23 mouse cellular contexts compared by ENCODE assay signal in genomic region chr15:98039682-98040081, GRCm38 (mm10). TPM values are rescaled to one million over a fixed set of nuclear protein-coding genes. Genes with fewer than 3 reads are reported as not detected.
A peak's percentile ranks its signal among the peaks of the same experiment; 100 is the strongest.
DNase-seq lines count a peak whose midpoint lies in the region; TF ChIP-seq lines count a peak whose summit lies in the region.
"Had no signal": no experiment of that assay in that cellular context is flagged by ENCODE, and none has a peak within 500 bp of the region (broad histone marks: within the 10 kb centered on the region; RNA-seq: fewer than 3 reads in every experiment).

No protein-coding gene starts in this region.

- H3K9ac ChIP-seq in CH12.LX (ENCODE audit: insufficient read depth, low read depth), result no peak overlapping the region
- no peak overlapping the region for H3K9ac ChIP-seq in MEL (ENCODE audit: control insufficient read depth, low read depth, low read length, poor library complexity, severe bottlenecking)
- H3K9ac ChIP-seq: forebrain, embryonic 13.5 days; heart, embryonic 13.5 days; hindbrain, embryonic 12.5 days; hindbrain, embryonic 15.5 days had no signal

- in situ Hi-C loops in CH12.LX (cut with MboI; ENCODE audit: low pct_ligation_motif_present, low pct_unique_long_range_greater_than_20kb, low sequenced_read_pairs), result no loop called here

- WGBS in heart, embryonic 10.5 days, result 84% methylated on average over 10 of the region's 10 CpGs

- H3K79me2 ChIP-seq in CH12.LX (replicated peaks; ENCODE audit: control insufficient read depth, extremely low read depth, insufficient read depth, poor library complexity, severe bottlenecking) (no peaks in the 10 kb centered on the region), MEL (ENCODE audit: control insufficient read depth, insufficient read depth, low read length, poor library complexity) (no peaks in the 10 kb centered on the region)

- H3K9me3 ChIP-seq in heart, embryonic 10.5 days, result no peaks in the 10 kb centered on the region
- H3K9me3 ChIP-seq in CH12.LX (replicated peaks; ENCODE audit: low read length), result no peaks in the 10 kb centered on the region
- no peaks in the 10 kb centered on the region for H3K9me3 ChIP-seq in MEL (replicated peaks; ENCODE audit: insufficient read depth, low read length)
- H3K9me3 ChIP-seq: forebrain, embryonic 13.5 days; hindbrain, embryonic 12.5 days; hindbrain, embryonic 15.5 days had no signal

- H3K36me3 ChIP-seq in heart, embryonic 10.5 days, result peaks cover 87% of the 10 kb centered on the region
- peaks cover 63 to 95% of the 10 kb centered on the region in 2 experiments for H3K36me3 ChIP-seq in CH12.LX (replicated peaks in 1 of 2; ENCODE audit: control insufficient read depth in 1 of 2, insufficient read depth in 1 of 2, low read length in 1 of 2)
- peaks cover 0 to 25% of the 10 kb centered on the region in 2 experiments; a peak in 2 of 4 replicates for H3K36me3 ChIP-seq in MEL (ENCODE audit: control insufficient read depth in 1 of 2, insufficient read depth in 2 of 2, low read length in 2 of 2)

- H3K4me2 ChIP-seq in CH12.LX (ENCODE audit: insufficient read depth, low read depth, poor library complexity, severe bottlenecking), result no peak overlapping the region
- H3K4me2 ChIP-seq: forebrain, embryonic 13.5 days; heart, embryonic 13.5 days; hindbrain, embryonic 12.5 days; hindbrain, embryonic 15.5 days had no signal

- no peak for TF ChIP-seq EP300 in CH12.LX (IDR thresholded peaks at IDR 0.05; ENCODE audit: low read length)
- no peak for TF ChIP-seq EP300 in MEL (IDR thresholded peaks at IDR 0.05; ENCODE audit: low read depth in 1 of 2, low read length in 2 of 2)

- no peak overlapping the region for H3K4me3 ChIP-seq in heart, embryonic 10.5 days
- no peak overlapping the region for H3K4me3 ChIP-seq in CH12.LX (replicated peaks in 1 of 3; ENCODE audit: low read depth in 2 of 3, low read length in 2 of 3, poor library complexity in 1 of 3)
- no peak overlapping the region for H3K4me3 ChIP-seq in MEL (ENCODE audit: control insufficient read depth in 1 of 2, insufficient read depth in 1 of 2, low read depth in 2 of 2, low read length in 2 of 2)
- H3K4me3 ChIP-seq: forebrain, embryonic 10.5 days; forebrain, embryonic 13.5 days; heart, embryonic 13.5 days; hindbrain, embryonic 12.5 days; hindbrain, embryonic 15.5 days had no signal

- H3K4me1 ChIP-seq in heart, embryonic 10.5 days, result peaks cover 15% of the 10 kb centered on the region
- H3K4me1 ChIP-seq in CH12.LX (ENCODE audit: control insufficient read depth in 1 of 2, insufficient read depth in 2 of 2), result peaks cover 0 to 6% of the 10 kb centered on the region in 2 experiments; a peak in 2 of 4 replicates
- no peaks in the 10 kb centered on the region for H3K4me1 ChIP-seq in MEL (ENCODE audit: control insufficient read depth in 1 of 2, insufficient read depth in 2 of 2, low read length in 2 of 2)
- H3K4me1 ChIP-seq: hindbrain, embryonic 15.5 days had no signal

- TF ChIP-seq POLR2A in CH12.LX (IDR thresholded peaks at IDR 0.05; ENCODE audit: low read depth, low read length), result no peak
- TF ChIP-seq POLR2A in MEL (IDR thresholded peaks at IDR 0.05; ENCODE audit: control insufficient read depth in 1 of 2, insufficient read depth in 1 of 2, low read depth in 1 of 2, low read length in 2 of 2, poor library complexity in 1 of 2), result no peak

- TF ChIP-seq CTCF in CH12.LX (conservative IDR thresholded peaks at IDR 0.05 in 1 of 2, IDR thresholded peaks at IDR 0.05 in 1 of 2; ENCODE audit: low read depth in 2 of 2, low read length in 2 of 2), result no peak
- no peak for TF ChIP-seq CTCF in MEL (IDR thresholded peaks at IDR 0.05 in 2 of 3, conservative IDR thresholded peaks at IDR 0.05 in 1 of 3; ENCODE audit: control insufficient read depth in 1 of 3, insufficient read depth in 1 of 3, low read depth in 2 of 3, low read length in 3 of 3, poor library complexity in 1 of 3, severe bottlenecking in 1 of 3)

- dilution Hi-C loops in CH12.LX (cut with MboI; ENCODE audit: extremely low pct_ligation_motif_present, extremely low pct_unique_long_range_greater_than_20kb, low sequenced_read_pairs), result no loop called here

- TF ChIP-seq RAD21 in CH12.LX (IDR thresholded peaks at IDR 0.05; ENCODE audit: low read depth, low read length) (no peak), MEL (IDR thresholded peaks at IDR 0.05; ENCODE audit: low read depth, low read length) (no peak)

- no peaks in the 10 kb centered on the region for H3K27me3 ChIP-seq in heart, embryonic 10.5 days (ENCODE audit: insufficient read depth, poor library complexity, severe bottlenecking)
- no peaks in the 10 kb centered on the region for H3K27me3 ChIP-seq in CH12.LX (replicated peaks)
- no peaks in the 10 kb centered on the region for H3K27me3 ChIP-seq in MEL (ENCODE audit: control insufficient read depth in 1 of 2, insufficient read depth in 2 of 2, low read length in 2 of 2)
- H3K27me3 ChIP-seq: forebrain, embryonic 13.5 days; heart, embryonic 13.5 days; hindbrain, embryonic 12.5 days; hindbrain, embryonic 15.5 days; Patski had no signal

- DNase-seq in adrenal gland, postnatal 10 days, result peak; percentile 16
- no peak for DNase-seq in adrenal gland, postnatal 4 days (ENCODE audit: low spot score in 2 of 2)
- peak; percentile 71 for DNase-seq in heart, embryonic 10.5 days (ENCODE audit: low spot score)
- no peak for DNase-seq in heart, adult 18-20 months
- DNase-seq in CH12.LX (ENCODE audit: extremely low read depth) (no peak), MEL (ENCODE audit: low read depth, low spot score) (no peak)
- DNase-seq in retina, embryonic 14.5 days (ENCODE audit: low spot score), result no peak
- DNase-seq: cerebellum, adult 18-20 months; cerebellum, adult 9-10 months; cerebellum, postnatal 14 days; gastrocnemius, postnatal 10 days; gastrocnemius, postnatal 36 days; heart, postnatal 14 days; kidney, adult 2 months had no signal

- H3K27ac ChIP-seq in heart, embryonic 10.5 days, result no peak overlapping the region
- H3K27ac ChIP-seq in CH12.LX (ENCODE audit: insufficient read depth, low read depth) (0 out of 2 replicates have a peak overlapping the region, but pooled peaks have one; percentile 6), MEL (ENCODE audit: control insufficient read depth, low read depth, low read length) (no peak overlapping the region)
- H3K27ac ChIP-seq: forebrain, embryonic 10.5 days; forebrain, embryonic 13.5 days; heart, embryonic 13.5 days; hindbrain, embryonic 12.5 days; hindbrain, embryonic 15.5 days had no signal

TF ChIP-seq in CH12.LX, 34 proteins besides CTCF, POLR2A, EP300 and RAD21 (continues in another document):
- no peak for TF ChIP-seq MYC (IDR thresholded peaks at IDR 0.05; ENCODE audit: low read depth, low read length)
- no peak for TF ChIP-seq HCFC1 (IDR thresholded peaks at IDR 0.05; ENCODE audit: low read depth, low read length)
- TF ChIP-seq KAT2A (IDR thresholded peaks at IDR 0.05; ENCODE audit: insufficient replicate concordance, low read length), result no peak
- TF ChIP-seq SMC3 (IDR thresholded peaks at IDR 0.05; ENCODE audit: low read depth, low read length), result no peak
- no peak for TF ChIP-seq PAX5 (IDR thresholded peaks at IDR 0.05; ENCODE audit: low read length)
- TF ChIP-seq TCF12 (IDR thresholded peaks at IDR 0.05; ENCODE audit: low read depth, low read length), result no peak
- TF ChIP-seq ETS1 (conservative IDR thresholded peaks at IDR 0.05; ENCODE audit: low read depth, low read length), result no peak

TF ChIP-seq in MEL, 35 proteins besides CTCF, POLR2A, EP300 and RAD21:
- TF ChIP-seq POLR2AphosphoS5 (IDR thresholded peaks at IDR 0.05; ENCODE audit: borderline replicate concordance, low read depth, low read length), result peak; percentile 92; the same call in 1 of the 2 replicates
- TF ChIP-seq CHD1 (IDR thresholded peaks at IDR 0.05; ENCODE audit: low read depth, low read length), result no peak

RNA-seq across cellular contexts. Expression of gene Col2a1, which starts 35.2 kb away (rescaled TPM):
- 10 to 100 TPM in 1 of 2 experiments, under 1 TPM in 1; 0.33 to 17.3 TPM for total RNA-seq in adrenal gland, postnatal 10 days (2021)
- 1 to 10 TPM; 3.8 TPM for total RNA-seq in adrenal gland, postnatal 4 days (2021)
- 131 and 160 TPM in 2 replicates for polyA plus RNA-seq in heart, embryonic 10.5 days (2016; fragmentation: Nextera tagmentation; extraction: Ambion mirVana)
- total RNA-seq in heart, adult 18-20 months (2021), result under 1 TPM in 1 of 2 experiments, not detected in 1; 0.36 TPM
- 0.08 and 0.13 TPM in 2 replicates for total RNA-seq in CH12.LX (2012; rRNA removed)
- total RNA-seq in CH12.LX (2014; rRNA removed), result not detected in 2 replicates
- polyA plus RNA-seq in CH12.LX (2012; ENCODE audit: insufficient read length, low read depth), result 0.06 and 0.15 TPM in 2 replicates
- total RNA-seq in MEL (2012; rRNA removed), result 0.04 TPM in 1 of 2 replicates, not detected in the other
- under 1 TPM in 1 of 2 experiments, not detected in 1; 0.04 TPM for polyA plus RNA-seq in MEL (2012; ENCODE audit: insufficient read depth in 1 of 2, insufficient read length in 2 of 2, low read depth in 1 of 2, low replicate concordance in 2 of 2, missing spikeins in 1 of 2)
- total RNA-seq: granulocyte monocyte progenitor cell, adult 5-6 weeks; hematopoietic stem cell, adult 5-6 weeks had no signal
- polyA plus RNA-seq: CD4-positive, CD25-positive, alpha-beta regulatory T cell, adult 4 months; kidney, adult 2 months had no signal

RNA-seq across cellular contexts. Expression of gene Pfkm, which starts 52.7 kb away (rescaled TPM):
- total RNA-seq in adrenal gland, postnatal 10 days (2021), result 100 to 1,000 TPM in 1 of 2 experiments, 10 to 100 TPM in 1; 77.0 to 168 TPM
- 10 to 100 TPM; 76.5 to 88.7 TPM for total RNA-seq in adrenal gland, postnatal 4 days (2021)
- 47.1 and 67.5 TPM in 2 replicates for polyA plus RNA-seq in heart, embryonic 10.5 days (2016; fragmentation: Nextera tagmentation; extraction: Ambion mirVana)
- total RNA-seq in heart, adult 18-20 months (2021), result 1,000 to 10,000 TPM in 1 of 2 experiments, 100 to 1,000 TPM in 1; 867 to 1,020 TPM
- 23.8 and 29.6 TPM in 2 replicates for total RNA-seq in CH12.LX (2012; rRNA removed)
- 21.1 and 23.5 TPM in 2 replicates for total RNA-seq in CH12.LX (2014; rRNA removed)
- 37.9 and 39.2 TPM in 2 replicates for polyA plus RNA-seq in CH12.LX (2012; ENCODE audit: insufficient read length, low read depth)
- 96.0 and 150 TPM in 2 replicates for total RNA-seq in MEL (2012; rRNA removed)
- 100 to 1,000 TPM in 1 of 2 experiments, not detected in 1; 125 TPM for polyA plus RNA-seq in MEL (2012; ENCODE audit: insufficient read depth in 1 of 2, insufficient read length in 2 of 2, low read depth in 1 of 2, low replicate concordance in 2 of 2, missing spikeins in 1 of 2)

RNA-seq across cellular contexts. Expression of gene Senp1, which starts 53.9 kb away (rescaled TPM):
- 10 to 100 TPM; 17.2 to 22.8 TPM for total RNA-seq in adrenal gland, postnatal 10 days (2021)
- 10 to 100 TPM; 26.0 to 28.8 TPM for total RNA-seq in adrenal gland, postnatal 4 days (2021)
- polyA plus RNA-seq in heart, embryonic 10.5 days (2016; fragmentation: Nextera tagmentation; extraction: Ambion mirVana), result 26.8 and 30.5 TPM in 2 replicates
- total RNA-seq in heart, adult 18-20 months (2021), result 1 to 10 TPM; 8.5 to 9.5 TPM
- total RNA-seq in CH12.LX (2012; rRNA removed), result 14.9 and 17.1 TPM in 2 replicates
- 21.7 and 23.3 TPM in 2 replicates for total RNA-seq in CH12.LX (2014; rRNA removed)
- polyA plus RNA-seq in CH12.LX (2012; ENCODE audit: insufficient read length, low read depth), result 32.3 and 38.5 TPM in 2 replicates
- total RNA-seq in MEL (2012; rRNA removed), result 34.1 and 41.4 TPM in 2 replicates
- polyA plus RNA-seq in MEL (2012; ENCODE audit: insufficient read depth in 1 of 2, insufficient read length in 2 of 2, low read depth in 1 of 2, low replicate concordance in 2 of 2, missing spikeins in 1 of 2), result 10 to 100 TPM in 1 of 2 experiments, not detected in 1; 96.5 TPM

Comparison
In these comparisons a context has a peak if more than half of its experiments do, and no peak if none do; other contexts are left out.
1. DNase-seq: peak in adrenal gland, postnatal 10 days (single experiment) and heart, embryonic 10.5 days (single experiment); none in adrenal gland, postnatal 4 days (0 of 2), heart, adult 18-20 months (0 of 2), CH12.LX (single experiment), MEL (single experiment) and retina, embryonic 14.5 days (single experiment).